Mouse (Mus musculus) neural tube, embryonic 11.5 days (tissue): ENCODE data around the gene Tns1. TPM values are rescaled to one million over a fixed set of nuclear protein-coding genes. Genes with fewer than 3 reads are reported as not detected.

Experiments
- ATAC-seq: fragments of 200-750 bp; cut with Nextera tagmentation; 2 replicates; pipeline ENCODE4 v1.8.0; 2017; ENCODE audit warnings: moderate number of reproducible peaks, mild to moderate bottlenecking, moderate TSS enrichment, moderate library complexity; ENCODE audit not compliant: insufficient read depth, low FRiP score, low TSS enrichment
- DNase-seq: peaks from one replicate; pipeline ENCODE4 v3.0.0-alpha.2; 2015; ENCODE audit warnings: low spot score
- H3K27ac ChIP-seq: fragments of 300-500 bp; sonication (generic); 2 replicates; pipeline ENCODE4 v1.5.1; 2014; ENCODE audit warnings: low read depth, mild to moderate bottlenecking, low read length
- H3K27me3 ChIP-seq: fragments of 300-500 bp; sonication (generic); 2 replicates; pipeline ENCODE4 v1.6.1; 2014; ENCODE audit warnings: mild to moderate bottlenecking, low read length, mixed read lengths; ENCODE audit not compliant: control insufficient read depth, insufficient read depth
- H3K36me3 ChIP-seq: fragments of 300-500 bp; sonication (generic); 2 replicates; pipeline ENCODE4 v1.6.1; 2014; ENCODE audit warnings: mild to moderate bottlenecking, low read length, moderate library complexity, mixed read lengths; ENCODE audit not compliant: control insufficient read depth, insufficient read depth
- H3K4me1 ChIP-seq: fragments of 300-500 bp; sonication (generic); 2 replicates; pipeline ENCODE4 v1.6.1; 2014; ENCODE audit warnings: low read length, mixed read lengths; ENCODE audit not compliant: control insufficient read depth, insufficient read depth
- H3K4me2 ChIP-seq: fragments of 300-500 bp; sonication (generic); 2 replicates; pipeline ENCODE4 v1.6.1; 2014; ENCODE audit warnings: low read depth, mild to moderate bottlenecking, moderate library complexity
- H3K4me3 ChIP-seq: fragments of 300-500 bp; sonication (generic); 2 replicates; pipeline ENCODE4 v1.5.1; 2014; ENCODE audit warnings: low read depth, low read length
- H3K9ac ChIP-seq: fragments of 300-500 bp; sonication (generic); 2 replicates; pipeline ENCODE4 v1.6.1; 2014; ENCODE audit warnings: mild to moderate bottlenecking, low read length
- H3K9me3 ChIP-seq: fragments of 300-500 bp; sonication (generic); 2 replicates; pipeline ENCODE4 v1.6.1; 2016; ENCODE audit warnings: low read length; ENCODE audit not compliant: control insufficient read depth
- WGBS: fragments of 180-500 bp; shearing (Covaris S2); extraction: QIAGEN DNeasy Blood & Tissue Kit; methylation state at CpG from one replicate; pipeline ENCODE4 v1.1.7; 2014; 5-methylcytosine and 5-hydroxymethylcytosine counted together
- polyA plus RNA-seq: library from polyadenylated mRNA; unstranded; fragments of >200 nt; fragmentation: Nextera tagmentation; extraction: Ambion mirVana; gene quantifications from 2 replicates; pipeline ENCODE4 v1.2.1, GENCODE M21; 2014

Tns1 gene
- polyA plus RNA-seq, 1 experiment from 2014 or later = 17.9 TPM

DNA sequence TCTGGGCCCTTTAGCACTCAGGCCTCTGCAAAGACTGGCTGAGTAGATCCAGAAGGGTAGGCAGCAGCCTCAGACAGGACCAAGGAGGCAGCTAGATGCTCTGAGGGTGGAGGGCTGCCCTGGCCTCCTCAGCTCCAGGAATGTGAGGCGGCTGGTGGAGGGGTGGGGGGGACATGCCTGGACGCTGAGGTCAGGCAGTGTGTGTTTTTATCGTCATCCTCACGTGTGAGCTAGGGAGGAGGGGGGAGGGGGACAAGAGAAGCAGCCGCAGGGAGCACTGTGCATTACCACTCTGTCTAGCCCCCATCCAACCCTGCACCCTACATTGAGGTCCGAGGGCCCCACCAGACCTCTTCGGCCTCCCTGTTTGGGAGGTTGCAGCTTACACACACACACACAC is 70.2 kb downstream of the Tns1 start:
- Histone ChIP-seq H3K27ac (no peak overlapping the region), H3K4me1 (no peaks in the 10 kb centered on the region), H3K36me3 (no peaks in the 10 kb centered on the region), H3K4me2 (no peak overlapping the region), H3K9ac (no peak overlapping the region), H3K27me3 (no peaks in the 10 kb centered on the region), H3K9me3 (no peaks in the 10 kb centered on the region), H3K4me3 (no peak overlapping the region)
- DNase-seq (peak; percentile 41), ATAC-seq (no peak)
- WGBS = 45% methylated on average over 6 of the region's 7 CpGs

DNA sequence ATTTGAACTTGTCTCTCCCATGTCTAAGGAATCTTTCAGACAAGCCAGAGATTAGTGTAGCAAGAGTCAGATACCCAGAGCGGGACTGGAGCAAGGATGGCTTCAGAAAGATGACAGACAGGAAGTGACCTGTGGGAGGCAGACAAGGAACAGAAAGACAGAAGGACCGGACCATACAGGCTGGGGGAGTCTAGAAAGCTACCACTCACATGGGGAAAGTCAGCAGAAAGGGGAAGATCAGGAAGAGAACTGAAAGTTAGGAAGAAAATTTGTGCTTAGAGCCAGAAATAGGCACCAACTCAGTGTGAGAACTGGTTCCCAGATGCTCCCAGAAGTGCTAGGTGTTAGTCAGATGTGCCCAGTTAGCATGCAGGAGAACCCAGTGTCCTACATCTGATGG is 71.2 kb downstream of the Tns1 start:
- no peak overlapping the region for H3K9ac ChIP-seq
- ATAC-seq (no peak), DNase-seq (no peak)
- no peak overlapping the region for H3K4me3 ChIP-seq
- no peaks in the 10 kb centered on the region for H3K9me3 ChIP-seq
- no peak overlapping the region for H3K4me2 ChIP-seq
- 76% methylated on average over 2 of the region's 2 CpGs for WGBS
- no peaks in the 10 kb centered on the region for H3K27me3 ChIP-seq
- no peaks in the 10 kb centered on the region for H3K36me3 ChIP-seq
- no peak overlapping the region for H3K27ac ChIP-seq
- H3K4me1 ChIP-seq = no peaks in the 10 kb centered on the region

DNA sequence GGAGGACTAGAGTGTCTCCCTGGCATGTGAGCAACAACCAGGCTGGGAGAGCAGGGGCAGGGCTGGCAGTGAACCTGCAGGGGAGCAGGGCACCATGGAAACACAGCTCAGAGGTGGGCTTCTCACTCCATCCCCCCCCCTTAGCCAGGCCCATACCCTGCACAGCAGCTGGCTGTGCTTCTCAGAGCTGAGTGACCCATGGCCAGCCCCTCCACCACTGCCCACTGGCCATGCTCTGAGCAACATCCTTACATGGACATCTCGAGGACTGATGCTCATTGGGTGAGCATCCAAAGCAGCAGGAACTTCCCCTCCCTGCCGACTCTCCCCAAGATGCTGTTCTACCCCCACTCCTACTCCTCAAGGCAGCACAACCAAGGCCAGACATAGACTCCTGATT is 72.9 kb downstream of the Tns1 start:
- Histone ChIP-seq H3K4me3 (no peak overlapping the region), H3K4me2 (no peak overlapping the region), H3K4me1 (no peaks in the 10 kb centered on the region), H3K36me3 (no peaks in the 10 kb centered on the region), H3K9ac (no peak overlapping the region), H3K27ac (no peak overlapping the region), H3K27me3 (no peaks in the 10 kb centered on the region), H3K9me3 (no peaks in the 10 kb centered on the region)
- DNase-seq (no peak), ATAC-seq (no peak)
- WGBS = 43% methylated on average over 2 of the region's 2 CpGs

DNA sequence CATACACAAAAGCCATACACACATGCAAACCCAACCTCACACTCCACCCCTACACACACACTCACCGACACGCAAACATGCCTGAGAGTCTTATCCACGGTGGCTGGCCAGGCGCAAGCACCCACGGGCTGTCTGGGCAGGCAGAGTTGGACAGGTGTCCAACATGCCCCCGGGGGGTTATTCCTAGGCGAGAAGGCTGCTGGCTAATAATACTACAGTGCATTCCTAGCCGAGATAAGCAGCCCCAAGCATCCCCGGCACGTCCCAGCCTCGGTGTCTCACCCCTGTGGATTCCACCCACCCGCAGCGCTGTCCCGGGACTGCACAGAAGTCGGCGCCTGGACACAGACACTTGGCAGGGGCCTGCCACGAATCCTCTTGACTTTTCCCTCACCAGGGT is 74.8 kb downstream of the Tns1 start:
- Histone ChIP-seq H3K27ac (no peak overlapping the region), H3K27me3 (no peaks in the 10 kb centered on the region), H3K9ac (no peak overlapping the region), H3K4me1 (no peaks in the 10 kb centered on the region), H3K4me3 (no peak overlapping the region), H3K9me3 (no peaks in the 10 kb centered on the region), H3K36me3 (no peaks in the 10 kb centered on the region), H3K4me2 (no peak overlapping the region)
- DNase-seq = no peak
- no peak for ATAC-seq
- WGBS = 89% methylated on average over 17 of the region's 17 CpGs

DNA sequence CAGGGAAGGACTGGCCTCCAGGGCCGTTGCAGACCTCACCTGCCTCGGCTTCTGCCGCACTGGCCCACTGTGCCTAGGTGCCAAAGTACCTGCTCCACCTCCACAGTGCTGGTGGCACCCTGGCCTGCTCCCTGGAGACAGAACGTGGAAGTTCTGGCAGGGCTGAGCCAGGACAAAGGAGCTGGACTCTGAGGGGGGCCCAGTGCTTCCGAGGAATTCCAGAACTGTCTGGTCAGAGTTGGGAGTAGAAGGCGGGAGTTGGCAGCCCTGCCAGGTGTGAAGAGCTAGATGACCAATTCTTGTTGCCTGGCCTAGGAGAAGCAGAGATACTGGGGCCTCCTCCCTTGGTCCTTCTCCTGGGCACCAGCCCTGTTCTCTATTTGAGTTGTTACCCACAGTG is 76.5 kb downstream of the Tns1 start:
- H3K36me3 ChIP-seq = no peaks in the 10 kb centered on the region
- H3K4me2 ChIP-seq = no peak overlapping the region
- no peaks in the 10 kb centered on the region for H3K27me3 ChIP-seq
- H3K4me3 ChIP-seq = no peak overlapping the region
- no peak overlapping the region for H3K9ac ChIP-seq
- ATAC-seq = no peak
- H3K27ac ChIP-seq = no peak overlapping the region
- no peak for DNase-seq
- no peaks in the 10 kb centered on the region for H3K9me3 ChIP-seq
- peaks cover 6% of the 10 kb centered on the region for H3K4me1 ChIP-seq
- 77% methylated on average over 6 of the region's 6 CpGs for WGBS

DNA sequence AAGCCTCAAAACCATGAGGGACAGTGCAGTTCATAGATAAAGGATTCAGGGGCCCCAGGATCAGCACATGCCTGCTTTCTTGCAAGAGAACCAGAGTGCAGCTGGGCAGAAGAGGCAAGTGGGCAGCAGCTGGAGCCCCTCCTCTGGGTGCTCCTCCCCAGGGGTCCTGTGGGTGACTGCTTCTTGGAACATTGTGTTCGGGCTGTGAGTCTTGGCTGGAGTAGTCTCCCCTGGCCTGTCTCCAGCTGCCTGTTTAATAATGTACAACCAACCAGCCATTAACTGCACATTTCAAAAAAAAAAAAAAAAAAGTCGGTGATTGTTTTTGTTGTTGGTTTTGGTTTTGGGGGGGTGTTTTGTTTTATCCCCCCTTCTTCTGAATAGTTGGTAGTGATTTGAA is 76.9 kb downstream of the Tns1 start:
- Histone ChIP-seq H3K4me1 (peaks cover 10% of the 10 kb centered on the region), H3K27ac (no peak overlapping the region), H3K4me3 (no peak overlapping the region), H3K36me3 (no peaks in the 10 kb centered on the region), H3K9me3 (no peaks in the 10 kb centered on the region), H3K4me2 (no peak overlapping the region), H3K27me3 (no peaks in the 10 kb centered on the region), H3K9ac (no peak overlapping the region)
- WGBS = 92% methylated on average over 2 of the region's 2 CpGs
- no peak for ATAC-seq
- no peak for DNase-seq

DNA sequence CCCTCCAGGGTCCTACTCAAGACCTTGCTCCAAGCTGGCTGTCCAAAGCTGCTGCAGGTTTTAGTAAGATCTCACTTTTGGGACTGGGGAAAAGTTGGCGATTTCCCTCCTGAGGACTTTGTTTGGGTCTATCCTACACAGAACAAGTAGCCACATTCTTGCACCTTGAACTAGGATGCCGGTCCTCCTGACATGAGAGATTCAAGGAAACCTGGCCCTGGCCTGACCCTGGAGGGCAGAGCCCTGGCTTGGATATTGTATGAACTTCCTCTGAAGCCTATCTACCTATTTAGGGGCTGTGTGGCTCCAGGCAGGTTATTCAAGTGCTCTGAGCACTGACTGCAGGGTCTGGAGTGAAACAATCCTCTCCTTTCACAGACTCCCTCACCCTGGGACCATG is 79.2 kb downstream of the Tns1 start:
- Histone ChIP-seq H3K9me3 (no peaks in the 10 kb centered on the region), H3K4me1 (peaks cover 16% of the 10 kb centered on the region), H3K27ac (no peak overlapping the region), H3K4me3 (no peak overlapping the region), H3K4me2 (no peak overlapping the region), H3K9ac (no peak overlapping the region), H3K27me3 (no peaks in the 10 kb centered on the region), H3K36me3 (no peaks in the 10 kb centered on the region)
- 85% methylated on average over 2 of the region's 2 CpGs for WGBS
- DNase-seq = no peak
- no peak for ATAC-seq

DNA sequence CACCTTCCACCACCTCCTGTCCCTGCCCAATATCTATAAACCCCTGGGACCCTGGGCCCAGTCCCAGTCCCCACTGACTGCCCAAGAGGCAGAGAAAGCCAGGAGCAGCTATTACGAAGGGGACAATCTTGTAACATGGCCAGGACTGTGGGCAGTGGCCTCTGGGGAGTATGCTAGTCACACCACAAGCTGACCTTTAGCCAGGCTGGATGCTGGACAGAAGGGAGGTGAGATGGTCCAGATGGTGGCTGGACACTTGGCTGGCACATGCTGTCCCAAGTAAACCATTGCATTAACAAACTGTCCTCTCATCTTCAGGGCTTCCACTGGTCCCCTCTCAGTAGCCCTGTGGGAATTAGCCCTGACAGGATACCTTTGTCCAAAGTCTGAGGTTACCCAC is 79.8 kb downstream of the Tns1 start:
- no peak for ATAC-seq
- Histone ChIP-seq H3K9me3 (no peaks in the 10 kb centered on the region), H3K27me3 (no peaks in the 10 kb centered on the region), H3K4me1 (peaks cover 16% of the 10 kb centered on the region), H3K27ac (no peak overlapping the region), H3K9ac (no peak overlapping the region), H3K4me2 (no peak overlapping the region), H3K36me3 (no peaks in the 10 kb centered on the region), H3K4me3 (no peak overlapping the region)
- WGBS = 83% methylated on average over 1 of the region's 1 CpGs
- no peak for DNase-seq

DNA sequence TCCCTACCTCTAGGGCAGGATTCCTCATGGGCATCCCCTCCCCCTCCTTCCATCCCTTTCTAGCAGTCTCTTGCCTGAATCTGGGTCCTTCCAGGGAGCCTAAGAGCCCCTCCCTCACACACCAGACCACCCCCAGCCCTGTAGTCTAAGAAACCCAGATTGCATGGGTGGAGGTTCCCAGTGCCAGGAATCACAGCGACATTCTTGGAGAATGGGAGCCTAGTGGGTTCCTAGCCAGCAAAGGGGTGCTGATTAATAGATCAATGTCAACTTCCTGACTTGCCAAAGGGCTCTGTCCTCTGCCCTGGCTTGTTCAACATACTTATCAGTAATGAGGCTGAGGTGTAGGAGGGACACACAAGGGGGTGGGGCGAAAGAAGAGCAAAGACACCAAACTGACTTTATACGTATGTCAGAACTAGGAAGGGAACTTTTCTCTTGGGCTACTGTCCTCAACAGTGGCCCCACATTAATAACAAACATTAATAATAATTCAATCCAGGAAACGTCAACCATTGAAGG is 80.6 kb downstream of the Tns1 start:
- no peaks in the 10 kb centered on the region for H3K27me3 ChIP-seq
- WGBS = 78% methylated on average over 4 of the region's 4 CpGs
- H3K27ac ChIP-seq = no peak overlapping the region
- no peak for ATAC-seq
- no peaks in the 10 kb centered on the region for H3K36me3 ChIP-seq
- H3K9me3 ChIP-seq = no peaks in the 10 kb centered on the region
- H3K4me2 ChIP-seq = no peak overlapping the region
- H3K4me1 ChIP-seq = peaks cover 16% of the 10 kb centered on the region
- no peak for DNase-seq
- no peak overlapping the region for H3K9ac ChIP-seq
- H3K4me3 ChIP-seq = no peak overlapping the region
